Mouse (Mus musculus) cortical plate, adult 2 months (tissue): ENCODE measurements around the gene Anapc4.

ENCODE experiments used
- CTCF ChIP-seq: fragments of 200-500 bp; IDR thresholded peaks from 2 replicates; pipeline ENCODE4 v1.5.1; 2011; ENCODE audit warnings: mild to moderate bottlenecking, control low read depth, low read length; ENCODE audit not compliant: insufficient read depth; ENCODE audit errors: extremely low read depth
- POLR2A ChIP-seq: fragments of 200-500 bp; IDR thresholded peaks from 2 replicates; pipeline ENCODE4 v1.6.1; 2011; ENCODE audit warnings: mild to moderate bottlenecking, low read length, control low read depth; ENCODE audit not compliant: insufficient read depth; ENCODE audit errors: extremely low read depth

GRCm38 (mm10) chr5:52913711-52914110, 79.9 kb downstream of the Anapc4 start:
- TF ChIP-seq POLR2A, result no peak
- TF ChIP-seq CTCF, result no peak
